Mouse (Mus musculus) cortical plate, adult 2 months (tissue): ENCODE results near the gene Krt23.

Experiments used
- CTCF ChIP-seq: fragments of 200-500 bp; IDR thresholded peaks from 2 replicates; pipeline ENCODE4 v1.5.1; 2011; ENCODE audit warnings: mild to moderate bottlenecking, control low read depth, low read length; ENCODE audit not compliant: insufficient read depth; ENCODE audit errors: extremely low read depth
- POLR2A ChIP-seq: fragments of 200-500 bp; IDR thresholded peaks from 2 replicates; pipeline ENCODE4 v1.6.1; 2011; ENCODE audit warnings: mild to moderate bottlenecking, low read length, control low read depth; ENCODE audit not compliant: insufficient read depth; ENCODE audit errors: extremely low read depth

DNA sequence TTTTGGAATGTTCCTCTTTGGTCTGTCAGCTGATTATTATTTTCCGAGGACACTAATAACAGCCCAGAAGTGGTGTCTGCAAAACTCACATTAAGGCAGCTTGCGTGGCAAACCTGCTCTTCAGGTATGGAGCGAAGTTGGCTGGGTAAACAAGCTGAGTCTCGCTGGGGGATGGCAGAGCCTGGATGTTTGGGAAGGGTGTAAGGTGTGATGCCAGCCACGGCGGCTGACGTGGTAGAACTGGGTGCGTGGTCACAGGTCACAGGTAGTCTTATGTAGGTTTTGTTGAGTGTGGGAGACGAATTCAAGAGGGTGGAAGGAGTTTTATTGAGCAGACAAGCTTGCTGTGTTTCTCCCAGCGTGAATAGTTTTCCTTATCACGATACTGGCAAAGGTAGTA, 24.4 kb downstream of the Krt23 start:
- TF ChIP-seq POLR2A, result no peak
- no peak for TF ChIP-seq CTCF
